Mouse (Mus musculus): ENCODE results near the gene Rnf152. TPM values are rescaled to one million over a fixed set of nuclear protein-coding genes. Genes with fewer than 3 reads are reported as not detected.

The Rnf152 gene
- polyA plus RNA-seq, 1 experiment from 2014 or later, result 0.88 TPM

- WGBS, result 84% methylated on average over 3 of the region's 3 CpGs
- DNase-seq (ENCODE audit: low spot score) (no peak), ATAC-seq (no peak)
- Histone ChIP-seq H3K36me3 (ENCODE audit: insufficient read depth, low read length) (no peaks in the 10 kb centered on the region), H3K27me3 (replicated peaks; ENCODE audit: insufficient read depth, low read length) (no peaks in the 10 kb centered on the region), H3K9ac (replicated peaks; ENCODE audit: low read depth) (no peak overlapping the region), H3K27ac (ENCODE audit: low read length) (no peak overlapping the region), H3K9me3 (ENCODE audit: low read length) (no peaks in the 10 kb centered on the region), H3K4me3 (ENCODE audit: low read depth, low read length) (no peak overlapping the region), H3K4me1 (ENCODE audit: insufficient read depth, low read depth, low read length) (no peaks in the 10 kb centered on the region), H3K4me2 (replicated peaks; ENCODE audit: low read depth, low read length) (no peak overlapping the region)
- TF ChIP-seq CTCF (IDR thresholded peaks at IDR 0.05) (no peak), EP300 (IDR thresholded peaks at IDR 0.05) (no peak)
Measured at GRCm38 (mm10) chr1:105274500-105275194, 81.9 kb downstream of the Rnf152 start.

GRCm38 (mm10) chr1:105271104-105271503 lies 85.4 kb downstream of the Rnf152 start:
- H3K4me3 ChIP-seq (ENCODE audit: low read depth, low read length), result no peak overlapping the region
- DNase-seq (ENCODE audit: low spot score) (no peak), ATAC-seq (no peak)
- TF ChIP-seq EP300 (IDR thresholded peaks at IDR 0.05) (no peak), CTCF (IDR thresholded peaks at IDR 0.05) (no peak)
- H3K4me2 ChIP-seq (replicated peaks; ENCODE audit: low read depth, low read length), result no peak overlapping the region
- H3K27me3 ChIP-seq (replicated peaks; ENCODE audit: insufficient read depth, low read length), result no peaks in the 10 kb centered on the region
- no peaks in the 10 kb centered on the region for H3K4me1 ChIP-seq (ENCODE audit: insufficient read depth, low read depth, low read length)
- 85% methylated on average over 10 of the region's 10 CpGs for WGBS
- H3K9ac ChIP-seq (replicated peaks; ENCODE audit: low read depth), result no peak overlapping the region
- H3K27ac ChIP-seq (ENCODE audit: low read length), result no peak overlapping the region
- H3K36me3 ChIP-seq (ENCODE audit: insufficient read depth, low read length), result no peaks in the 10 kb centered on the region
- H3K9me3 ChIP-seq (ENCODE audit: low read length), result no peaks in the 10 kb centered on the region

- DNase-seq (ENCODE audit: low spot score) (no peak), ATAC-seq (no peak)
- no peaks in the 10 kb centered on the region for H3K9me3 ChIP-seq (ENCODE audit: low read length)
- no peak overlapping the region for H3K9ac ChIP-seq (replicated peaks; ENCODE audit: low read depth)
- no peak overlapping the region for H3K4me2 ChIP-seq (replicated peaks; ENCODE audit: low read depth, low read length)
- no peaks in the 10 kb centered on the region for H3K36me3 ChIP-seq (ENCODE audit: insufficient read depth, low read length)
- no peak for TF ChIP-seq CTCF (IDR thresholded peaks at IDR 0.05)
- TF ChIP-seq EP300 (IDR thresholded peaks at IDR 0.05), result no peak
- no peak overlapping the region for H3K4me3 ChIP-seq (ENCODE audit: low read depth, low read length)
- WGBS, result 56% methylated on average over 3 of the region's 3 CpGs
- H3K27ac ChIP-seq (ENCODE audit: low read length), result no peak overlapping the region
- no peaks in the 10 kb centered on the region for H3K27me3 ChIP-seq (replicated peaks; ENCODE audit: insufficient read depth, low read length)
- no peaks in the 10 kb centered on the region for H3K4me1 ChIP-seq (ENCODE audit: insufficient read depth, low read depth, low read length)
Measured at GRCm38 (mm10) chr1:105263283-105264033, 93.1 kb downstream of the Rnf152 start.

GRCm38 (mm10) chr1:105260200-105260599 lies 96.3 kb downstream of the Rnf152 start:
- H3K9ac ChIP-seq (replicated peaks; ENCODE audit: low read depth), result no peak overlapping the region
- H3K27ac ChIP-seq (ENCODE audit: low read length), result no peak overlapping the region
- no peaks in the 10 kb centered on the region for H3K9me3 ChIP-seq (ENCODE audit: low read length)
- ATAC-seq (no peak), DNase-seq (ENCODE audit: low spot score) (no peak)
- H3K4me3 ChIP-seq (ENCODE audit: low read depth, low read length), result no peak overlapping the region
- no peaks in the 10 kb centered on the region for H3K4me1 ChIP-seq (ENCODE audit: insufficient read depth, low read depth, low read length)
- TF ChIP-seq EP300 (IDR thresholded peaks at IDR 0.05) (no peak), CTCF (IDR thresholded peaks at IDR 0.05) (no peak)
- no peaks in the 10 kb centered on the region for H3K36me3 ChIP-seq (ENCODE audit: insufficient read depth, low read length)
- H3K4me2 ChIP-seq (replicated peaks; ENCODE audit: low read depth, low read length), result no peak overlapping the region
- WGBS, result 82% methylated on average over 5 of the region's 5 CpGs
- H3K27me3 ChIP-seq (replicated peaks; ENCODE audit: insufficient read depth, low read length), result no peaks in the 10 kb centered on the region

- 68% methylated on average over 3 of the region's 3 CpGs for WGBS
- no peaks in the 10 kb centered on the region for H3K27me3 ChIP-seq (replicated peaks; ENCODE audit: insufficient read depth, low read length)
- no peak overlapping the region for H3K4me3 ChIP-seq (ENCODE audit: low read depth, low read length)
- TF ChIP-seq EP300 (IDR thresholded peaks at IDR 0.05), result no peak
- TF ChIP-seq CTCF (IDR thresholded peaks at IDR 0.05), result no peak
- ATAC-seq (no peak), DNase-seq (ENCODE audit: low spot score) (no peak)
- no peaks in the 10 kb centered on the region for H3K4me1 ChIP-seq (ENCODE audit: insufficient read depth, low read depth, low read length)
- no peaks in the 10 kb centered on the region for H3K9me3 ChIP-seq (ENCODE audit: low read length)
- no peak overlapping the region for H3K9ac ChIP-seq (replicated peaks; ENCODE audit: low read depth)
- no peak overlapping the region for H3K4me2 ChIP-seq (replicated peaks; ENCODE audit: low read depth, low read length)
- no peak overlapping the region for H3K27ac ChIP-seq (ENCODE audit: low read length)
- no peaks in the 10 kb centered on the region for H3K36me3 ChIP-seq (ENCODE audit: insufficient read depth, low read length)
Measured at GRCm38 (mm10) chr1:105257199-105257598, 99.3 kb downstream of the Rnf152 start.

- no peak for ATAC-seq
- no peak for TF ChIP-seq CTCF (IDR thresholded peaks at IDR 0.05)
- no peak for TF ChIP-seq EP300 (IDR thresholded peaks at IDR 0.05)
- no peaks in the 10 kb centered on the region for H3K9me3 ChIP-seq (ENCODE audit: low read length)
- no peaks in the 10 kb centered on the region for H3K27me3 ChIP-seq (replicated peaks; ENCODE audit: insufficient read depth, low read length)
- H3K4me2 ChIP-seq (replicated peaks; ENCODE audit: low read depth, low read length), result no peak overlapping the region
- H3K9ac ChIP-seq (replicated peaks; ENCODE audit: low read depth), result no peak overlapping the region
- H3K27ac ChIP-seq (ENCODE audit: low read length), result no peak overlapping the region
- DNase-seq (ENCODE audit: low spot score), result no peak
- no peak overlapping the region for H3K4me3 ChIP-seq (ENCODE audit: low read depth, low read length)
- no peaks in the 10 kb centered on the region for H3K4me1 ChIP-seq (ENCODE audit: insufficient read depth, low read depth, low read length)
- H3K36me3 ChIP-seq (ENCODE audit: insufficient read depth, low read length), result no peaks in the 10 kb centered on the region
- 90% methylated on average over 3 of the region's 3 CpGs for WGBS
Measured at GRCm38 (mm10) chr1:105249190-105249589, 107.3 kb downstream of the Rnf152 start.
